Mouse (Mus musculus): ENCODE measurements at regions not wholly inside any gene's neighbourhood (a gene's known extent, or its start where the extent isn't known, plus 50 kb on each side); places are given as distances from the start of the nearest gene placed in this dataset.

- DNase-seq, result no peak
Observed at GRCm38 (mm10) chr12:106764516-106764915, 723.9 kb upstream of the 3110018I06Rik start.

DNA sequence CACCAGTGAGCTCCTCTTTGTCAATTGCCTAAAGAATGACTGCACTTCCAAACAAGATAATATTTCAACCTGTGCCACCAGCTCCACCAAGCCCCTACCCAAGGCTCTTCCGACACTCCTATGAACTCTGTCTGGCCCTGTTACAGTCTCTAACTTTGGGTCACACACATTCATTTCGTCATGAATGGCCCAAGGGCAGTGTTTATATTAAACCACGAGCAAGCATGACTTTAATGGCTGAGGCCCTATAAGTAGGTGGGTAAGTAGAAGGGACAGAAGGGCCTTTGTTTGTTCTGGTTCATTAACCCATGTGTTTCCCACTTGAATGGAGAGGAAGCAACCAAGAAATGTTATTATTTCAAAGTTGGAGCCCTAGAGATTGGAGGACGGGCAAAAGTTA is 714.9 kb upstream of the 3110018I06Rik start:
- no peak for DNase-seq

GRCm38 (mm10) chr12:106796596-106796995 is 691.8 kb upstream of the 3110018I06Rik start:
- DNase-seq, result no peak

DNA sequence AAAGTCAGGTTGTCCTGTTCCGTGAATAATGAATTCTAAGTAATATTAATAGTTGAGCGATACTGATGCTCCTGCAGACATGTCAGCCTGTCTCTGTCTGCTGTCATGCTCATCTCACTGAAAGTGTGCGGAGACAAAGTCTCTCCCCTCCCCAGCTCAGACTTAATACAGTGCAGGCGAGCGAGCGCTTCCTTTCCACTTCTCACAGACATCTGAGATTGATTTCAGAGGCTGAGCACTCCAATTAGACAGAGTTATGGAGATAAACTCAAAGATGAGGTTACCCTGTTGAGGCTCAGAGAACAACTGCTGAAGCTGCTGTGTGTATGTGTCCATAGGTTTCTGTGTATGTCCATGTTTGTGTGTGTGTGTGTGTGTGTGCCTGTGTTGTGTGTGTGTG is 668.7 kb upstream of the 3110018I06Rik start:
- no peak for DNase-seq

- peak; percentile 55 to 64 for DNase-seq
Observed at GRCm38 (mm10) chr12:106822311-106822710, 666.1 kb upstream of the 3110018I06Rik start.

DNA sequence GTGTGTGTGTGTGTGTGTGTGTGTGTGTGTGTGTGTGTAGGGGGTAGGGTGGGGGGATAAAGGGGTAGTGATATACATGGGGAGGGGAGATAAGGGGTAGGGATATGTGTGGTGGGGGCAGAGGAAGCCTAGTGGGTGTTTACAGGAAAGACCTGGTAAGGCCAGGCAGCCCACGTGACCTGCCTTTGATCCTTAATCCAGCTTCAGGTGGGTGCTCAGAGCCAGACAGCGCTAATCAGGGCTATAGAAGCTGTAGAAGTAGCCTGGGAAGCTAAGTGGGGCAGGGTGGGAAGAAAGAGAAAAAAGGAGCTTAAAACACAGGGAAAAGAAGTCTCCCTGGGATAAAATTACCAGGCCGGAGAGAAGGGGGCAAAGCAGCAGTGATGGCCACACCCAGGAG is 659.9 kb upstream of the 3110018I06Rik start:
- no peak for DNase-seq

DNA sequence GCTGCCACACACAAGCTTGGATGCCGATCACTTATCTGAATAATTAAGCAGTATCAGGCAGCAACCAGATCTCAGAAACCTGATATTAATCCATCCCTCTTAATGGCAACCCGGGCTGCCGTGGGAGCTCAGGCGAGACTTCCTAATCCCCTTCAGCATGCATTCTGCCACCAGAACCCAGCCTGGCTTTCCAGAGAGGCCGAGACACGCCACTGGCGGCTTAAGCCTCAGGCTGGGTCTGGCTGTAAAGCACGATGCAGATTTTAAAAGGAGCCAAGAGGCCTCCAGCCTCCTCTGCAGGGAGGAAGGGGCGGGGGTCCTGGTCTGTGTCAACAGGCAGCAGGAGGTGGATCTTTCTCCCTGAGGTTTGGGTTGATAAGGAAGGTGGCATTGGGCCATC is 659.1 kb upstream of the 3110018I06Rik start:
- no peak for DNase-seq

DNA sequence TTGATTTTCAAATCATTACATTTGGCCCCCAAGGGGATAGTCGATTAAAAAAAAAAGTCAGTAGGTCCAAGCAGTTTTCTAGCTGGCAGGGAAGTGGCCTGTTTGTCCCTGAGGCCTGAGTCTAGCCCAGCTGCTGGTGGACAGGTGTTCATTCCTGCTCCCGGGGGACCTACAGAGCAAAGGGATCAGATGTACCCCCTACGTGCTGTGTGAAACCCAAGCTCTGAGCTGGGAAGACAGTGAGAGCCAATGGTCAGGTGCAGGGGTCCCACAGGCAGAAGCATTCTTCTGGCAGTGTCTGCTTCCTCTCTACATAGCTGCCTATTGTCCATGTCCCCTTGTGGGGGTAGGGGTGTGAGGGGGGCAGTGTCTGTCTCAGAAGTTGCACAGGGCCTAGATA is 653.2 kb upstream of the 3110018I06Rik start:
- no peak for DNase-seq

DNA sequence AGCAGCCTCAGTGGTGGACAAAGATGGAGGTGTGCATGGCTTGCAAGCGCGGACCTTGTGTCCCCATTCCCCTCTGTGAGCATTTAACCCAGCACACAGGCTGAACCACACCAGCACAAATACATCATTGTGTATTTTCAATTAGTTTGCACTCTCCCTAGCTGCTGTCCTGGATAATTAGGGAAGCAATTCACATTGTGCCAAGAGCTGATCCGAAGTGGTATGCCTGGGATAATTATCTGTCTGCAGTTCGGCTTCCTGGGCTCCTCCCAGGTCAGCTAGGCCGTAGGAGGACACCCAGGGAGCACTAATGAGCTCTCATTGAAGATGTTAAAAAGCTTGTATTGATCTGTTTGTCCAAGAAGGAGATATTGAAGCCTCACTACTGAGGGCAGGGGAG is 648.8 kb upstream of the 3110018I06Rik start:
- DNase-seq, result no peak

DNA sequence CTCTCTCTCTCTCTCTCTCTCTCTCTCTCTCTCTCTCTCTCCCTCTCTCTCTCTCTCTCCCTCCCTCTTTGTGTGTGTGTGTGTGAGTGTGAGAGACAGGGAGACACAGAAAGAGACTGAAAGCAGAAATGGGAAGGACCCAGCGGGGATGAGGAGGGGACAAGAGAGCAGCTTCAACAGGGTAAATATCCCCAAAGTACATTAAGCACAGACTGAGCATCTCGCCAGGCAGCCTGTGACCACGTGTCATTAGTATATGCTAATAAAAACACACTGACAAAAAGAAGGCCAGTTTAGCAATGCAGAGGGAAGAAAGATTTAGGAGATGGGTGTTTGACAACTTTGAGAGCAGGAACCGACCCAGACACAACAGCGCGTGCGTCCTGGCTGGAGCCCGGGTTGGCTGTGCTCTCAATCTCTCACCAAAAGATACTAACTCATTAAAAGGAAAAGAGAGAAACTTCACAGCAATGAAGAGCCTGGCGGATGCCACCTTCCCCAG is 648.2 kb upstream of the 3110018I06Rik start:
- DNase-seq, result no peak

GRCm38 (mm10) chr12:106841996-106842395 is 646.4 kb upstream of the 3110018I06Rik start:
- DNase-seq, result peak; percentile 31 to 44

- DNase-seq, result no peak
Observed at GRCm38 (mm10) chr12:106842396-106842795, 646.0 kb upstream of the 3110018I06Rik start.

GRCm38 (mm10) chr12:106851666-106852065 is 636.8 kb upstream of the 3110018I06Rik start:
- no peak for DNase-seq

GRCm38 (mm10) chr12:106852736-106853135 is 635.7 kb upstream of the 3110018I06Rik start:
- DNase-seq, result no peak

- no peak for DNase-seq
Observed at GRCm38 (mm10) chr12:106853711-106854240, 634.7 kb upstream of the 3110018I06Rik start.

DNA sequence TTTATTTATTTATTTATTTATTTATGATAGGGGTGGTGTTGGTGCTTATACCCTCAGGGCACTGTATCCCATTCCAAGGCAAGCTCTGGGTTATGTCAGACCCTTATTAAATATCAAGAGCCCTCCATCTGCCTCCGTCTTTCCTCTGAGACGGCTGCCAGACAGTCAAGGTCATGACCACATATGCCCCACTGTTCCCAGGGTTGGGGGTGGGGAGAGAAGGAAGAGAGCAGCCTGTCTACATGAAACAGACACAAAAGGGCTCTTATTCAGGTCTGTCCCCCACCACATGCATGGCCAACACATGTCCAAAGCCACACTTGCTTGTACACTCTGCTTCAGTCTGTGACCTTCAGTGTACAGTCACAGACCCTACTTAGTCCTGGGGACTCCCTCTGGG is 632.9 kb upstream of the 3110018I06Rik start:
- DNase-seq, result no peak

DNA sequence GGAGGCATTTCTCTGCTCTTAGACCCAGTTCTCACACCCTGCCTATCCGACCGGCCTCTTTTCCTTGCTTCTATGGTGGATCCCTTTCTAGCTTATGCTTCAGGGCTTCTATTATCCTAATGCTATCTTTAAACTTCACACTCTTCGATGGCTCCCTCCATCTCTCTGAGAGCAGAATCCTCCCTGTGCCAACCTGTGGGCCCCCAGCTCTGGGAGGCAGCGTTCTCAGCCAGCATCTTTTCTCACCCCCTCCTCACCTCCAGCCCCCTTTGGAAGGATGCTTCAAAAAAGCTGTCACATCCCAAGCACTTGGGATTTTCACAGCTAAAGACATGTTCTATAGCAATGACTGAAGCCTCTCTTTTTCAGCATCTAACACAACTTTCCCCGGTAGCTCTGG is 626.8 kb upstream of the 3110018I06Rik start:
- no peak for DNase-seq

DNA sequence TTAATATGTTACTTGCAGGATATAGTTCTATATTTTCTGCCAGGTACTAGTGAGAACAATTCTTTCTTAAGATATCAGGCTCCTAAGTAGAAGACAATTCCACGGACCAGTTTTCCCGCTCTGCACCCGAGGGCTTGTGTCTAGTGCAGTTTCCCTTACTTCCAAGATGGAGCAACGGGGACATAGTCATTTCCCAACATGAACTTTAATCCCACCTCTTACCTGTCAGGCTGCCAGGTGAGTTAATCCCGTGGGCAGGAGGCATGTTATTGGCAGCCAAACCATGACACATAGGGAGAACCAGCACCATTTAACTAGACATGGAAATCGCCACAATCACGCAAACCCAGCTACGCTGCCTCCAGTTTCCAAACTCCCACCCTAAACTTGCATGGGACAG is 624.4 kb upstream of the 3110018I06Rik start:
- no peak for DNase-seq

- no peak for DNase-seq
Observed at GRCm38 (mm10) chr12:106868036-106868435, 620.4 kb upstream of the 3110018I06Rik start.

DNA sequence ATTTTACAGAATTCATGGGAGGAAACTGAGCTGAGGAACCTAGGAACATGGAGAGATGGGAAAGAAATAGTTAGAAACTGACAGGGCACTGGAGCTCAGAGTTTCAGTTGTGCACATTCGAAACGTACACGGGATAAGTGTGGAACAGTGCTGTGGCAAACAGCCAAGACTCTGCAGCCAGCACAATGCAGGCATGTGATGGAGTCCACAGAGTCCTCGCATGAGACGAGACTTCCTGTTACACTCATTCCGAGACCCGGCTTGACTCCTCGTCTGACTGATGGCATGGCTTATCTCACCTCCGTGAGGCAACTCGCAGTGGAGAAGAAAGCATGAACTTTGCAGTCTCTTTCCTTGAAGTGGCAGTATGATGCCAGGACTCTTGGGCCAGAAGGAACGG is 617.0 kb upstream of the 3110018I06Rik start:
- no peak for DNase-seq

DNA sequence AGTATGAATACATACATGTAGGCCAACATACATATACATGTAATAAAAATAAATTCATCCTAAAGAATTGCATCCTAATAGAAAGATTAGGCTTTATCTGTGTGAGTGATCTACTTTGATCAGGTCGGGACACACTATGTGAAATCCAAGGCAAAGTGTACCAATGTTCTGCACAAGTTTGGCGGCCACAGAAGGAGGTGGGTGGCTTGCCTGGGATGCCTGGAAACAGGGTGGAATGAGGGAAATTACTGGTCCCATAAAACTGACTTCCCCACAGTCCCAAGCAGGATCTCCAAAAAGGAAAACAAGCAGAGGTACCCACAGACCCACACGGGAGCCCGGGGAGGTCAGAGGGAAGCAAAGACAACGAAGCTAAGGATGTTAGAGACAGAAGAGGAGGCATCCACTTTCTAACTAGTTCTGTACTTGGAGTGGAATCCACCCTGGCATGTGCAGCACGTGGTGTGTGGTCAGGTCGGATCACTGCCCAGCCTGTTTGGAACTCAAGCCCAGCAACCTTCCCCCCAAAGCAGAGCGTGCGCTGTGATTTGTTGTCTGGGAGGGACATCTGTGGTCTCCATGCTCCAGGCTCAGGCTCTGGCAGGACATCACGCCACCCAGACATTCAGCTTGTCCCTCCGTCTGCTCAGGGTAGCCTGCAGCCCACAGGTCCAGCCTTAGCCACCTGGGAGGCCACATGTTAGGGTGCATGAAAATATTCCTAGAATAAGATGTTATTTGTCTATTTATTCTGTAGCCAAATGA is 615.3 kb upstream of the 3110018I06Rik start:
- DNase-seq, result peak; percentile 49 to 57

DNA sequence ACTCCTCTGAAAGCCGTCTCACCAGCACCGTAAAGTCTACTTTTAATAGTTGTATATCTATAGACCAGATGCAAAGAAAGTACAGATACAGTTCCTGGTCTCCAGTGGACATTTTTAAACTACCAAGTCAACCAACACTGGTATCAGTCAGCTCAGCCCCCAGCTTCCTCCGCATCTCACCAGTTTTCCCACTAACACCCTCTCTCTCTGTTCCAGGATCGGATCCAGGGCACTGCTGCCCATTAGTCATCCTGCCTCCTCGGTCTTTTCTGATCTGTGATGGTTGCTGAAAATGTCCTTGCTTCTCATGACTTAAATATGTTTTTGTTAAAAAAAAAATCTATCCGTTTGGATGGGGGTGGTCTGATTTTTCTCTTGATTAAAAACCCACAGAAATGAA is 598.1 kb upstream of the 3110018I06Rik start:
- no peak for DNase-seq

DNA sequence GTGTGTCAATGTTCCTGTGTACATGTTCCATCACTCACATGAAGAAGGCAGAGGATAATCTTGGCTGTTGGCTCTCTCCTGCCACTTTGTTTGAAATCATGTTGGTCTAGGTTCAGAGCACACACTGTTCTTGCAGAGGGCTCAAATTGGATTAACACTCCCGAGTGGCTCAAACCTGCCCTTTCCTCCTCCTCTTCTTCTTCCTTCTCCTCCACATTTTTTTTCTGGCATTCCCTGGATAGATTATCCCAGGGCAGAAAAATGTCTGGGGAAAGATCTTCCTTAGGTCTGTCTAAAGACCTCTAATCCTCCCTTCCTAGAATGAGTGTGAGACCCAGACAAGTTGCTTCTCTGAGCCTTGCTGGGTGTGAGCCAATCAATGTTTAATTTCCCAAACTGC is 594.4 kb upstream of the 3110018I06Rik start:
- no peak for DNase-seq

DNA sequence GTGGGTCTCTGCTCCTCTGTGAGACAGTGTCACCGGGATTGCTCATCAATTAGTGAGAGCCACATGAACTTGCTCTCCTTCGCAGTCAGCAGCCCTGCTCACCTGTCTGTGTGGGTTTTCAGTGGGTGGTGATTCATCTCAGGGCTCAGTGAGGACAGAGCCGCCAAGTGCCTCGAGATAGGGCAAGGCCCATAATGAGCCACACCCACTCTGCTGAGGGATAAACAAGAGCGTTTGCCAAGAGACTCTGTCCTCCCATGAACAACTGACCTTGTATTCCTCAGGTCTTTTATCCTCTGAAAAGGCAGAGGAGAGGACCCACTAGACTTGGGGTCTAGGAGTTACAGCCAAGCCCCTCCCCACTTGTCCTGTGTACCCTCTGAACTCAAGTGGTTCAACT is 584.2 kb upstream of the 3110018I06Rik start:
- DNase-seq, result no peak

Measured in layer of hippocampus, postnatal 36 days (tissue).